Mouse (Mus musculus) cortical plate, adult 2 months (tissue): ENCODE measurements at regions not wholly inside any gene's neighbourhood (a gene's known extent, or its start where the extent isn't known, plus 50 kb on each side); places are given as distances from the start of the nearest gene placed in this dataset.

Experiments
- CTCF ChIP-seq: fragments of 200-500 bp; IDR thresholded peaks from 2 replicates; pipeline ENCODE4 v1.5.1; 2011; ENCODE audit warnings: mild to moderate bottlenecking, control low read depth, low read length; ENCODE audit not compliant: insufficient read depth; ENCODE audit errors: extremely low read depth
- POLR2A ChIP-seq: fragments of 200-500 bp; IDR thresholded peaks from 2 replicates; pipeline ENCODE4 v1.6.1; 2011; ENCODE audit warnings: mild to moderate bottlenecking, low read length, control low read depth; ENCODE audit not compliant: insufficient read depth; ENCODE audit errors: extremely low read depth

GRCm38 (mm10) chr3:6887936-6888335, 267.7 kb upstream of the 1700008P02Rik start:
- TF ChIP-seq CTCF (no peak), POLR2A (no peak)
